Mouse (Mus musculus) kidney, embryonic 14.5 days (tissue): Measurements from ENCODE around the gene Nrbf2. TPM values are rescaled to one million over a fixed set of nuclear protein-coding genes. Genes with fewer than 3 reads are reported as not detected.

ENCODE experiments used
- ATAC-seq: fragments of 200-750 bp; cut with Nextera tagmentation; 2 replicates; pipeline ENCODE4 v1.8.0; 2017; ENCODE audit warnings: moderate number of reproducible peaks, mild to moderate bottlenecking, moderate TSS enrichment, moderate library complexity; ENCODE audit not compliant: low FRiP score, low TSS enrichment
- H3K27ac ChIP-seq: fragments of 300-500 bp; sonication (generic); 2 replicates; pipeline ENCODE4 v1.5.1; 2014; ENCODE audit warnings: low read depth, mild to moderate bottlenecking, low read length, moderate library complexity, mixed read lengths
- H3K27me3 ChIP-seq: fragments of 300-500 bp; sonication (generic); 2 replicates; pipeline ENCODE4 v1.6.1; 2014; ENCODE audit warnings: mild to moderate bottlenecking, low read length; ENCODE audit not compliant: control insufficient read depth, insufficient read depth
- H3K36me3 ChIP-seq: fragments of 300-500 bp; sonication (generic); 2 replicates; pipeline ENCODE4 v1.6.1; 2014; ENCODE audit warnings: low read length, mixed read lengths; ENCODE audit not compliant: control insufficient read depth, insufficient read depth
- H3K4me1 ChIP-seq: fragments of 300-500 bp; sonication (generic); 2 replicates; pipeline ENCODE4 v1.6.1; 2014; ENCODE audit warnings: low read length, mixed read lengths; ENCODE audit not compliant: control insufficient read depth, insufficient read depth
- H3K4me2 ChIP-seq: fragments of 300-500 bp; sonication (generic); replicated peaks from 2 replicates; pipeline ENCODE4 v1.6.1; 2014; ENCODE audit warnings: low read depth, mild to moderate bottlenecking, low read length
- H3K4me3 ChIP-seq: fragments of 300-500 bp; sonication (generic); 2 replicates; pipeline ENCODE4 v1.5.1; 2014; ENCODE audit warnings: mild to moderate bottlenecking, low read length
- H3K9ac ChIP-seq: fragments of 300-500 bp; sonication (generic); 2 replicates; pipeline ENCODE4 v1.6.1; 2014; ENCODE audit warnings: low read depth, mild to moderate bottlenecking, low read length, moderate library complexity
- H3K9me3 ChIP-seq: fragments of 300-500 bp; sonication (generic); 2 replicates; pipeline ENCODE4 v1.6.1; 2016; ENCODE audit warnings: low read length; ENCODE audit not compliant: control insufficient read depth
- WGBS: fragments of 180-500 bp; shearing (Covaris S2); extraction: QIAGEN DNeasy Blood & Tissue Kit; methylation state at CpG from one replicate; pipeline ENCODE4 v1.1.7; 2014; 5-methylcytosine and 5-hydroxymethylcytosine counted together
- polyA plus RNA-seq: library from polyadenylated mRNA; unstranded; fragments of >200 nt; fragmentation: Nextera tagmentation; extraction: Ambion mirVana; gene quantifications from 2 replicates; pipeline ENCODE4 v1.2.1, GENCODE M21; 2014

Gene Nrbf2
- polyA plus RNA-seq, 1 experiment from 2014 or later = 34.7 TPM

GRCm38 (mm10) chr10:67317931-67318460, 32.9 kb upstream of the Nrbf2 start:
- Histone ChIP-seq H3K4me1 (no peaks in the 10 kb centered on the region; the same call in 1 of the 2 replicates), H3K4me3 (peak overlapping the region; percentile 28), H3K36me3 (no peaks in the 10 kb centered on the region), H3K27ac (no peak overlapping the region), H3K4me2 (peak overlapping the region; percentile 56), H3K27me3 (peaks cover 4% of the 10 kb centered on the region; the same call in 1 of the 2 replicates), H3K9me3 (no peaks in the 10 kb centered on the region), H3K9ac (peak overlapping the region; percentile 35)
- WGBS = under 1% methylated on average over 20 of the region's 20 CpGs
- 0 out of 2 replicates have a peak, but pooled peaks have one; percentile 68 for ATAC-seq

- Histone ChIP-seq H3K27me3 (peaks cover 4% of the 10 kb centered on the region; the same call in 1 of the 2 replicates), H3K9me3 (no peaks in the 10 kb centered on the region), H3K36me3 (no peaks in the 10 kb centered on the region), H3K4me3 (no peak overlapping the region), H3K9ac (no peak overlapping the region), H3K4me2 (no peak overlapping the region), H3K4me1 (no peaks in the 10 kb centered on the region; the same call in 1 of the 2 replicates), H3K27ac (no peak overlapping the region)
- peak; percentile 26 for ATAC-seq
- WGBS = 20% methylated on average over 12 of the region's 12 CpGs
Measured at GRCm38 (mm10) chr10:67314811-67315435, 29.8 kb upstream of the Nrbf2 start.

GRCm38 (mm10) chr10:67312456-67312855, 27.4 kb upstream of the Nrbf2 start:
- no peaks in the 10 kb centered on the region for H3K27me3 ChIP-seq
- no peaks in the 10 kb centered on the region for H3K4me1 ChIP-seq
- H3K4me3 ChIP-seq = no peak overlapping the region
- ATAC-seq = no peak
- no peaks in the 10 kb centered on the region for H3K36me3 ChIP-seq
- H3K27ac ChIP-seq = peak overlapping the region; percentile 15; the same call in 1 of the 2 replicates
- no peak overlapping the region for H3K4me2 ChIP-seq
- 44% methylated on average over 6 of the region's 6 CpGs for WGBS
- no peak overlapping the region for H3K9ac ChIP-seq
- no peaks in the 10 kb centered on the region for H3K9me3 ChIP-seq

- 15% methylated on average over 9 of the region's 9 CpGs for WGBS
- Histone ChIP-seq H3K36me3 (no peaks in the 10 kb centered on the region), H3K4me1 (no peaks in the 10 kb centered on the region), H3K9me3 (no peaks in the 10 kb centered on the region), H3K27ac (no peak overlapping the region), H3K27me3 (no peaks in the 10 kb centered on the region), H3K4me2 (0 out of 2 replicates have a peak overlapping the region, but pooled peaks have one; percentile 15), H3K9ac (no peak overlapping the region), H3K4me3 (no peak overlapping the region)
- peak; percentile 78 for ATAC-seq
Measured at GRCm38 (mm10) chr10:67311277-67311959, 26.3 kb upstream of the Nrbf2 start.

GRCm38 (mm10) chr10:67309483-67310138, 24.5 kb upstream of the Nrbf2 start:
- Histone ChIP-seq H3K4me1 (no peaks in the 10 kb centered on the region), H3K36me3 (no peaks in the 10 kb centered on the region), H3K9ac (no peak overlapping the region), H3K27me3 (no peaks in the 10 kb centered on the region), H3K27ac (no peak overlapping the region), H3K4me3 (no peak overlapping the region), H3K9me3 (no peaks in the 10 kb centered on the region), H3K4me2 (no peak overlapping the region)
- 87% methylated on average over 7 of the region's 7 CpGs for WGBS
- ATAC-seq = no peak

- Histone ChIP-seq H3K36me3 (no peaks in the 10 kb centered on the region), H3K27me3 (no peaks in the 10 kb centered on the region), H3K27ac (no peak overlapping the region), H3K9me3 (no peaks in the 10 kb centered on the region), H3K4me3 (no peak overlapping the region), H3K9ac (no peak overlapping the region), H3K4me1 (no peaks in the 10 kb centered on the region), H3K4me2 (no peak overlapping the region)
- WGBS = 41% methylated on average over 2 of the region's 2 CpGs
- no peak for ATAC-seq
Measured at GRCm38 (mm10) chr10:67302340-67302739, 17.2 kb upstream of the Nrbf2 start.

- no peak for ATAC-seq
- Histone ChIP-seq H3K36me3 (no peaks in the 10 kb centered on the region), H3K4me2 (no peak overlapping the region), H3K9ac (no peak overlapping the region), H3K9me3 (no peaks in the 10 kb centered on the region), H3K27ac (no peak overlapping the region), H3K4me1 (no peaks in the 10 kb centered on the region), H3K4me3 (no peak overlapping the region), H3K27me3 (no peaks in the 10 kb centered on the region)
- WGBS = 89% methylated on average over 6 of the region's 6 CpGs
Measured at GRCm38 (mm10) chr10:67301046-67301445, 15.9 kb upstream of the Nrbf2 start.

GRCm38 (mm10) chr10:67299285-67299684, 14.2 kb upstream of the Nrbf2 start:
- Histone ChIP-seq H3K4me1 (no peaks in the 10 kb centered on the region), H3K9ac (no peak overlapping the region), H3K27ac (no peak overlapping the region), H3K9me3 (no peaks in the 10 kb centered on the region), H3K4me2 (no peak overlapping the region), H3K27me3 (no peaks in the 10 kb centered on the region), H3K4me3 (no peak overlapping the region), H3K36me3 (no peaks in the 10 kb centered on the region)
- no peak for ATAC-seq
- WGBS = 73% methylated on average over 4 of the region's 4 CpGs
